Mouse (Mus musculus): ENCODE measurements around the gene Dcaf17. TPM values are rescaled to one million over a fixed set of nuclear protein-coding genes. Genes with fewer than 3 reads are reported as not detected.

Gene Dcaf17
- polyA plus RNA-seq, 1 experiment = 6.8 TPM

DNA sequence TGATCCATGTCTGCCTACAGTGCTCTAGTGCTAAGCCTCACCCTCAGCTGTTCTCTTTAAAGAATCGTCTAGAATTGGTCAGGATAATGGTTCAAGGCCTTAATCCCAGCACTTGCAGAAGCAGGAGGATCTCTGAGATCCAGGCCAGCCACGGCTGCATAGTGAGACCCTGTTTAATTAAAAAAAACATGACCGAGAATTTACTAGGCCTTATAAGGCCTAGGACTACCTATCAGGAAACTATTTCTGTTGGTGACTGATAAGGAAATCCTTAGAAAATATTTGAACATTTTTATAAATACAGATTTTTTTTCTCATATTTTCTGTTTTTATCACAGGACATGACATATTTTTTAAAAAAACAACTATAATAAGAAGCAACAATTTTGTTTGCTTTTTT, 18.2 kb downstream of the Dcaf17 start:
- WGBS = 75% methylated on average over 3 of the region's 3 CpGs
- Histone ChIP-seq H3K4me3 (replicated peaks; ENCODE audit: control insufficient read depth, low read depth, low read length) (no peak overlapping the region), H3K27ac (ENCODE audit: control insufficient read depth, insufficient read depth, low read depth, low read length, poor library complexity) (no peak overlapping the region), H3K4me1 (ENCODE audit: control insufficient read depth, insufficient read depth, low read length) (no peaks in the 10 kb centered on the region; the same call in 1 of the 2 replicates)
- TF ChIP-seq POLR2A (IDR thresholded peaks at IDR 0.05; ENCODE audit: borderline replicate concordance, control insufficient read depth, low read depth, low read length) (no peak), CTCF (IDR thresholded peaks at IDR 0.05; ENCODE audit: control insufficient read depth, insufficient read depth, low read length) (no peak)

DNA sequence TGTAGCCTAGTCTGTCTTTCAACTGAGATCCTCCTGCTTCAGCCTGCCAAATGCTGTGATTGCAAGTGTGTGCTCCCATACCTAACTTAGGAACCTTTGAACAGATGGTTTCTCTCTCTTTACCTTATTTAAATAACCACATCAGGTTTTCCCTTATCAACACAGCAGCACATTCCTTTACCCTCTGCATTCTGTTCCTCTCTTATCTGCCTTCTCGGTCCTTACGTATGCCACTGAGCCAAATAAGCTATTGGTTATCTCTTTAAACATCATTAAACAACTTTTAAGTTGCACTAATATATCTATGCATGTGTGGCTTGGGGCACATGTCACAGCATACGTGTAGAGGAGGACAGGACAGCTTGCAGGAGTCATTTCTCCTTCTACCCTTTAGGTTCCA, 18.7 kb downstream of the Dcaf17 start:
- Histone ChIP-seq H3K4me1 (ENCODE audit: control insufficient read depth, insufficient read depth, low read length) (no peaks in the 10 kb centered on the region; the same call in 1 of the 2 replicates), H3K27ac (ENCODE audit: control insufficient read depth, insufficient read depth, low read depth, low read length, poor library complexity) (no peak overlapping the region), H3K4me3 (replicated peaks; ENCODE audit: control insufficient read depth, low read depth, low read length) (no peak overlapping the region)
- 73% methylated on average over 3 of the region's 3 CpGs for WGBS
- TF ChIP-seq POLR2A (IDR thresholded peaks at IDR 0.05; ENCODE audit: borderline replicate concordance, control insufficient read depth, low read depth, low read length) (no peak), CTCF (IDR thresholded peaks at IDR 0.05; ENCODE audit: control insufficient read depth, insufficient read depth, low read length) (no peak)

DNA sequence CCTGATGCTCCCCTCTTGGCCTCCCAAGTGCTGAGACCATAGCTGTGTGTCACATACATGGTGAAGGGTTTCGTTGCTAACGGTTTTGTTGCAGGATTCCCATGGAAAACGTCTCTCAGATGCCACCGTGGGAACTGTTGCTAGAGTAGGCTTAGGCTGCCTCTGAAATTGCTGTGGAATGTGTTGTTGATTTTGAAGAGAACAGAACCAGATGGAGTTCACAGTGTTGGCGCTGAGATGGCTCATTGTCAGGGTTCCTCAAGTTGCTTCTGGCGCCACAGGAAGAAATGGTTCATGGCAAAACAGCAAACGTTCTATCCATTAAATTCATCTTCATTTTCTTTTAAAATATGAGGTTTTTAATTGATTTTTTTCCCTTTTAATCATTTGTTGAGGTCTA, 27.3 kb downstream of the Dcaf17 start:
- TF ChIP-seq POLR2A (IDR thresholded peaks at IDR 0.05; ENCODE audit: borderline replicate concordance, control insufficient read depth, low read depth, low read length) (no peak), CTCF (IDR thresholded peaks at IDR 0.05; ENCODE audit: control insufficient read depth, insufficient read depth, low read length) (no peak)
- 89% methylated on average over 7 of the region's 7 CpGs for WGBS

DNA sequence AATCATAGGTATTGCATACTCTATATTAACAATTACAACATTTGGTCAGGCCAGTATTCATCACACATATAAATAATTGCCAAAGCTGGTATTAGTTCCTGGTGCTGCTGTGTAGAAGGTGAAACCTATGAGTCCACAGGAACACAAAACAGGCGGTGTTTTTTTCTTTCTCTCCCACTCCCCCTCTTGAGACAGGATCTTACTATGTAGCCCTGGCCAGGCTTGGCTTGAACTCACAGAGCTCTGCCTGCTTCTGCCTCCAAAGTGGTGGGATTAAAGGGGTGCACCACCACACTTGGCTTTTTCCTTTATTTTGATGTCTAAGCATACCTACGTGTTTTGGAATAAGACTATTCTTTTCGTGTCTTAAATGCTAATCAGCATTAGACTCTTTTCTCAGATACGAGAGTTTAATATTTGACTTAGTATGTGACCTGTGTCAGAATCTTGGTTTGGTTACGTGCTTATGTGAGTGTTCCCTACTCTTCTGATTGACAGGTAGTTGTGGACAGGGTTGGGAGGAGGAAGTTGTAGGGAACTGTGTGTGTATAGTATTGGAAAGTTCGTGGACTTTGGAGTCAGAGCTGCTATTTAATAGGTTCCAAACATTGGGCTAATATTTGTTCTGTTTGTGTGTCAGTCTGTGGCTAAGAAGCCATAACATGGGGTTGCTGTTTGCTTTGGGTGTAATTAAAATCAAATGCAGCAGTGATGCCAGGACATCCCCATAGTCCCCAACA, 28.5 kb downstream of the Dcaf17 start:
- H3K4me1 ChIP-seq (ENCODE audit: control insufficient read depth, insufficient read depth, low read length) = no peaks in the 10 kb centered on the region
- TF ChIP-seq CTCF (IDR thresholded peaks at IDR 0.05; ENCODE audit: control insufficient read depth, insufficient read depth, low read length) (no peak), POLR2A (IDR thresholded peaks at IDR 0.05; ENCODE audit: borderline replicate concordance, control insufficient read depth, low read depth, low read length) (no peak)
- WGBS = 86% methylated on average over 6 of the region's 6 CpGs
- H3K27ac ChIP-seq (ENCODE audit: control insufficient read depth, insufficient read depth, low read depth, low read length, poor library complexity) = no peak overlapping the region
- H3K4me3 ChIP-seq (replicated peaks; ENCODE audit: control insufficient read depth, low read depth, low read length) = no peak overlapping the region

More for the DNA sequence above, 27.3 kb downstream of the Dcaf17 start:
- no peak overlapping the region for H3K27ac ChIP-seq (ENCODE audit: control insufficient read depth, insufficient read depth, low read depth, low read length, poor library complexity)
- H3K4me1 ChIP-seq (ENCODE audit: control insufficient read depth, insufficient read depth, low read length) = no peaks in the 10 kb centered on the region
- H3K4me3 ChIP-seq (replicated peaks; ENCODE audit: control insufficient read depth, low read depth, low read length) = no peak overlapping the region

DNA sequence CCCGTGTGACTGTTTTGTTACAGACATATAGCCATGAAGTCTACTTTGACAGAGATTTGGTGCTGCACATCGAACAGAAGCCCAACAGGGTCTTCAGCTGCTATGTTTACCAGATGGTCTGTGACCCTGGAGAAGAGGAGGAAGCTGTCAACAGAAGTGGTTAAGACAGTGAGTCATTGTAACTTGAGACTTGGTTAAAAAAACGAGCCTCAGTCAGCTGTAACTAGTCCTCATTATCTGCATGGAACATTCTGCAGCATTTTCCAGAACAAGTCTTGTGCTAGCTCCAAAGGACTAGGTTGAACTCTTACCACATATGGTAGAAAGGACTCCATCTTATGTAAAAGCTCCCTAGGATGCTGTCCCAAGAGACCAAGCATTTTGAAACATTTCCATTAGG, 34.6 kb downstream of the Dcaf17 start:
- TF ChIP-seq POLR2A (IDR thresholded peaks at IDR 0.05; ENCODE audit: borderline replicate concordance, control insufficient read depth, low read depth, low read length) = no peak
- no peak for TF ChIP-seq CTCF (IDR thresholded peaks at IDR 0.05; ENCODE audit: control insufficient read depth, insufficient read depth, low read length)
- Histone ChIP-seq H3K4me3 (replicated peaks; ENCODE audit: control insufficient read depth, low read depth, low read length) (no peak overlapping the region), H3K4me1 (ENCODE audit: control insufficient read depth, insufficient read depth, low read length) (no peaks in the 10 kb centered on the region), H3K27ac (ENCODE audit: control insufficient read depth, insufficient read depth, low read depth, low read length, poor library complexity) (no peak overlapping the region)
- WGBS = 74% methylated on average over 3 of the region's 3 CpGs

DNA sequence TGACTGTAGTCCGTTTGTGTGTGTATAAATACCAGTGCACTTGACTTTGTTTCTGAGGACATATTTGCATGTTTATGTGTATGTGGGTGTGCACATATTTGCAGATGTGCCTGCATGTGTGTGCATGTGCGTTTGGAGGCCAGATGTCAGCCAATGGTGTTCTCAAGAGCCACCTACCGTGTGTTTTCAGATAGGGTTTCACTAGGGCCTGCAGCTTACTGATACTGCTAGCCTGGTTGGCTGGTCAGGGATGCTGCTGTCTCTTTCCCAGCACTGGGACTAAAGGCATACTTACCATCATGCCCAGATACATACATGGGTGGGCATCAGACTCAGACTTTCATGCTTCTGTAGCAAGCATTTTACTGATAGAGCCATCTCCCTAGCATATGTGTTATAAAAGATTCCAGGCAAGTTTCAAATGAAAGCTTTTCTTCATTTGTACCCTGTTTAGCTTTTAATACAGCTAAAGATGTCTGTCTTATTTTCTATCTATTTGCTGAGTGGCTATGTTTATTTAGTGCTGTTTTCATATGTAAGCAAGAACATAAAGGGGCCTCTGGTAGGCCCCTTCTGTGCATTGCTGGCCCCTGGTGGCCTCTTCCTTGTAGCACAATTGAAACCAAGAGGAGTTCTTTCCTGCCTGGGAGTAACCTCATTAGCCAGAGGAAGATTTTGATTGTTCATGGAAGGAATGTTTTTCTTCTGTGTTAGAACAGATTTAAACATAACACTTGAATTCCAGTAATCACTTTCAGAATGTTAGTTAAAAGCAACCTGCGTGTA, 35.7 kb downstream of the Dcaf17 start:
- 85% methylated on average over 4 of the region's 4 CpGs for WGBS
- Histone ChIP-seq H3K4me3 (replicated peaks; ENCODE audit: control insufficient read depth, low read depth, low read length) (no peak overlapping the region), H3K27ac (ENCODE audit: control insufficient read depth, insufficient read depth, low read depth, low read length, poor library complexity) (no peak overlapping the region), H3K4me1 (ENCODE audit: control insufficient read depth, insufficient read depth, low read length) (no peaks in the 10 kb centered on the region)
- no peak for TF ChIP-seq CTCF (IDR thresholded peaks at IDR 0.05; ENCODE audit: control insufficient read depth, insufficient read depth, low read length)
- no peak for TF ChIP-seq POLR2A (IDR thresholded peaks at IDR 0.05; ENCODE audit: borderline replicate concordance, control insufficient read depth, low read depth, low read length)

DNA sequence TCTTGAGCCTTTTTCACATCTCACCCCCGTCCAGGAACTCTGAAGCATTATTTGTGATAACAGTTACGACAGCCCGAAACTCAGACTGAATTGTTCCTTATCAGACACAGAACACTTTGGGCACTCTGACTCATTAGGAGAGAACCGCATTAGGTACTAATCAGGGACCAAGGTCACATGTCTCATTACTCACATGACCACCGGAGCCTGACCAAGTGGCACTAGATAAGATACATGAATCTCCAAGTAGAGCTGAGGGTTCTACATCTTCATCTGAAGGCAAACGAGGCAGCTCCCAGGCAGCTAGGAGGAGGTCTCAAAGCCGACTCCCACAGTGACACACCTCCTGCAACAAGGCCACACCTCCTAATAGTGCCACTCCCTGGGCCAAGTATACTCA, 41.0 kb downstream of the Dcaf17 start:
- no peak overlapping the region for H3K27ac ChIP-seq (ENCODE audit: control insufficient read depth, insufficient read depth, low read depth, low read length, poor library complexity)
- H3K4me1 ChIP-seq (ENCODE audit: control insufficient read depth, insufficient read depth, low read length) = no peaks in the 10 kb centered on the region
- no peak overlapping the region for H3K4me3 ChIP-seq (replicated peaks; ENCODE audit: control insufficient read depth, low read depth, low read length)
- WGBS = 60% methylated on average over 7 of the region's 7 CpGs
- TF ChIP-seq POLR2A (IDR thresholded peaks at IDR 0.05; ENCODE audit: borderline replicate concordance, control insufficient read depth, low read depth, low read length) = no peak
- TF ChIP-seq CTCF (IDR thresholded peaks at IDR 0.05; ENCODE audit: control insufficient read depth, insufficient read depth, low read length) = no peak

DNA sequence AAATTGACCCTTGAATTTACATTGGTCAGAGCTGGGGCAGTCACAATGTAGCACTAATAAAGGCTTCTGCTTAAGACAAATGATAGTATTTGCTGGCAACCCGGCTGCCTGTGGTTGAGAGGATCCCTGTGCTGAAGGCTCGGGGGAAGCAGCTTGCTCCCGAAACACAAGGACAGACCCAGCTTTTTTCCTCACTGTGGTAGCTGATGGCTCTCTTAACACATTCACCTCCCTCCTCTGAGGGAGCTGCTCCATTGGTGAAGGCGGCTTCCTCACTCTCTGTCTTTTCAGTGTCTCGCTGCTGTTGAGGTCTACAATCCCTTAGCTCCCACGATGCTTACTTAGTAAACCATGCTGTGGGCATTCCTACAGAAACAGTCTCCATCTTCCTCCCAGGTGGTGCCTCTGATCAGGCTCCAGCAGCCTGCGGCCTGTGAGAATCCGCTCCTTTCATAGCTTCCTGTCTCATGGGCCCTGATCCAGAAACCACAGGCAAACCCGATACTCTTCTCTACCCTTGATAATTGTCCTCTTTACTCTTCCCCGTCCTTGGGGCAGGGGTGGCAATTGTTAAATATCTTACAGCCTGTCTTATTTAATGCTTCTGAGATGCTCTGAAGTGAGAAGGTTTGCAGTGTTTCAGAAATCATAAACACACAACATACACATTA, 47.6 kb downstream of the Dcaf17 start:
- WGBS = 36% methylated on average over 10 of the region's 10 CpGs
- TF ChIP-seq POLR2A (IDR thresholded peaks at IDR 0.05; ENCODE audit: borderline replicate concordance, control insufficient read depth, low read depth, low read length) = no peak
- no peak for TF ChIP-seq CTCF (IDR thresholded peaks at IDR 0.05; ENCODE audit: control insufficient read depth, insufficient read depth, low read length)
- Histone ChIP-seq H3K27ac (ENCODE audit: control insufficient read depth, insufficient read depth, low read depth, low read length, poor library complexity) (no peak overlapping the region), H3K4me1 (ENCODE audit: control insufficient read depth, insufficient read depth, low read length) (peaks cover 1% of the 10 kb centered on the region; the same call in 1 of the 2 replicates), H3K4me3 (replicated peaks; ENCODE audit: control insufficient read depth, low read depth, low read length) (no peak overlapping the region)

All from bone marrow, adult 2 months (tissue).